Mouse (Mus musculus) cerebellum, adult 2 months (tissue): ENCODE data around the gene Acox3. TPM values are rescaled to one million over a fixed set of nuclear protein-coding genes. Genes with fewer than 3 reads are reported as not detected.

Experiments used
- DNase-seq, 2 experiments: peaks; one replicate each; pipeline ENCODE4 v3.0.0; 2021
- H3K27ac ChIP-seq: fragments of 200-500 bp; 2 replicates; pipeline ENCODE4 v1.5.1; 2012; ENCODE audit warnings: low read length, control low read depth, inconsistent platforms; ENCODE audit not compliant: insufficient read depth
- H3K27me3 ChIP-seq: fragments of 200-500 bp; 2 replicates; pipeline ENCODE4 v1.6.1; 2012; ENCODE audit warnings: inconsistent platforms, mild to moderate bottlenecking, low read length, moderate library complexity; ENCODE audit not compliant: control insufficient read depth, insufficient read depth
- H3K4me1 ChIP-seq: fragments of 200-500 bp; 2 replicates; pipeline ENCODE4 v1.6.1; 2011; ENCODE audit warnings: low read length; ENCODE audit not compliant: control insufficient read depth, insufficient read depth
- H3K4me3 ChIP-seq: fragments of 200-500 bp; replicated peaks from 2 replicates; pipeline ENCODE3; 2011; ENCODE audit warnings: mild to moderate bottlenecking, low read depth, low read length, control low read depth; ENCODE audit not compliant: insufficient read depth
- CTCF ChIP-seq: fragments of 200-500 bp; IDR thresholded peaks from 2 replicates; pipeline ENCODE4 v1.5.1; 2011; ENCODE audit warnings: low read depth, mild to moderate bottlenecking, control low read depth, low read length, moderate library complexity, borderline replicate concordance; ENCODE audit not compliant: insufficient read depth
- POLR2A ChIP-seq: fragments of 200-500 bp; IDR thresholded peaks from 2 replicates; pipeline ENCODE4 v1.6.1; 2011; ENCODE audit warnings: low read length, control low read depth, borderline replicate concordance; ENCODE audit not compliant: insufficient read depth
- WGBS: fragments of 180-500 bp; shearing (Covaris S2); methylation state at CpG from one replicate; pipeline ENCODE4 v1.1.7; 2018; 5-methylcytosine and 5-hydroxymethylcytosine counted together
- polyA plus RNA-seq: library from polyadenylated mRNA; depleted of rRNA; stranded (reverse); fragments of >200 nt; gene quantifications from 2 replicates; pipeline ENCODE4 v1.2.3, GENCODE M21; 2012

The Acox3 gene
- polyA plus RNA-seq, 1 experiment: 33.7 TPM

- peak; percentile 42 to 68 for DNase-seq
- no peak for TF ChIP-seq POLR2A
- TF ChIP-seq CTCF: peak; percentile 99
- H3K27me3 ChIP-seq: no peaks in the 10 kb centered on the region
- H3K4me1 ChIP-seq: no peaks in the 10 kb centered on the region
- WGBS: 21% methylated on average over 4 of the region's 4 CpGs
- no peak overlapping the region for H3K4me3 ChIP-seq
- no peak overlapping the region for H3K27ac ChIP-seq
Measured at GRCm38 (mm10) chr5:35595706-35596105, 12.9 kb downstream of the Acox3 start.

- 82% methylated on average over 18 of the region's 18 CpGs for WGBS
- Histone ChIP-seq H3K4me3 (no peak overlapping the region), H3K27ac (no peak overlapping the region), H3K4me1 (no peaks in the 10 kb centered on the region), H3K27me3 (no peaks in the 10 kb centered on the region)
- TF ChIP-seq POLR2A (no peak), CTCF (no peak)
- DNase-seq: no peak
Measured at GRCm38 (mm10) chr5:35596169-35597160, 13.6 kb downstream of the Acox3 start.

GRCm38 (mm10) chr5:35600233-35600632, 17.4 kb downstream of the Acox3 start:
- 70% methylated on average over 11 of the region's 11 CpGs for WGBS

DNA sequence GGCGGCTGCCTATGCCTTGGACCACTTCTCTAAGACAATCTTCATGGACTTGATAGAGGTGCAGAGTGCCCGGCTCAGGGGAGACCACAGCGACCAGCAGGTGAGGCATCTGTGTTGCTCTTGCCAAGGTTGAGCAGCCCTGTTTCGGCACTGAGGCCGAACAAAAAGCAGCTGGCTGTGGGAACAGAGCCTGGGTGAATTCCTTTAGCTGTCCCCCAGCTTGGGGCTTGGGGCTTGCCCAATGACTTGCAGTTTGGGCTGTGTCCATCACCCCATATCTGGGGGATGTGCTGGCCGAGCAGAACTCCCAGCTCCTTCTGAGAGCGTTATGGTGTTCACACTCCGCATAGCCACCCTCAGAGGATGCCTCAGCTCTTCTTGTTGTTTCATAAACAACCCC, 18.7 kb downstream of the Acox3 start:
- no peaks in the 10 kb centered on the region for H3K27me3 ChIP-seq
- no peak for DNase-seq
- no peaks in the 10 kb centered on the region for H3K4me1 ChIP-seq
- H3K27ac ChIP-seq: no peak overlapping the region
- no peak for TF ChIP-seq CTCF
- no peak for TF ChIP-seq POLR2A
- WGBS: 79% methylated on average over 8 of the region's 8 CpGs
- H3K4me3 ChIP-seq: no peak overlapping the region

More at GRCm38 (mm10) chr5:35600233-35600632, 17.4 kb downstream of the Acox3 start:
- H3K27me3 ChIP-seq: no peaks in the 10 kb centered on the region
- TF ChIP-seq POLR2A: no peak
- TF ChIP-seq CTCF: no peak
- no peaks in the 10 kb centered on the region for H3K4me1 ChIP-seq
- H3K27ac ChIP-seq: no peak overlapping the region
- no peak overlapping the region for H3K4me3 ChIP-seq
- DNase-seq: no peak

DNA sequence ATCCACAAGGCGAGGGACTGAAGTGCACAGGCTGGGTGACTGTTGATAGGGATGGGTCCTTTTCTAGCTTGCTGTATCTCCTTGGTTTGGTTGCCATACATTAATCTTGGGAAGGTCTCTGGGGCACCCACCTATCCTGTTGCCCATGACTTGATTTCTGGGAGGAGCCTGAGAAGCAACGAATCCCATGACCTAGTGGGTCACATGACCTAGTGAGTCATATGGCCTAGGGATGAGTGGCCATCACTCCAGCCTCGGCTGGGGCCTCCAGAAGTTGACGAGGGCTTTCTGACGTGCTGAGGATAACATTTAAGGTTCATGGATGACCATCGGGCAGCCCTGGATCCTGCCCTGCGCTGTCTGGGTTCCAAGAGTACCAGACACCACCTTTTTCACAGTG, 22.5 kb downstream of the Acox3 start:
- H3K27ac ChIP-seq: no peak overlapping the region
- no peak overlapping the region for H3K4me3 ChIP-seq
- no peak for TF ChIP-seq POLR2A
- no peak for TF ChIP-seq CTCF
- H3K27me3 ChIP-seq: no peaks in the 10 kb centered on the region
- 76% methylated on average over 7 of the region's 7 CpGs for WGBS
- no peak for DNase-seq
- no peaks in the 10 kb centered on the region for H3K4me1 ChIP-seq

DNA sequence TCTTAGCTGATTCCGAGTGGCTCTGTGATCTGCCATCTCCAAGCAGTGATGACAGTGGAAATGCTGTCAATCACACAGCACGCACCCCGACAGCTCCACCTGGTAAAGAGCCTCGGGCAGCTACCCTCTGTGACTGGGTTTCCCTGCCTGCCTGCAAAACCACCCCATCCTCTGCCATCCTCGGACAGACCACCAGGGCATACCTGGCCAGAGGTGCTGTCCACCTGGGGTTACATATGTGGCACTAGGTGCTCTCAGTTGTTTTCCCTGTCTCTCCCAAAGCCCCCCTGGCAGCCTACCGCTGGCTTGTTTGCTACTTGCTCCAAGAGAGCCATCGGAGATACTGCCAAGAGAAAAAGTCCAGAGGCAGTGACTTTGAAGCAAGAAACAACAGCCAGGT, 24.0 kb downstream of the Acox3 start:
- WGBS: 87% methylated on average over 7 of the region's 7 CpGs
- Histone ChIP-seq H3K27ac (no peak overlapping the region), H3K4me1 (peaks cover 6% of the 10 kb centered on the region), H3K4me3 (no peak overlapping the region), H3K27me3 (no peaks in the 10 kb centered on the region)
- TF ChIP-seq POLR2A (no peak), CTCF (no peak)
- no peak for DNase-seq

DNA sequence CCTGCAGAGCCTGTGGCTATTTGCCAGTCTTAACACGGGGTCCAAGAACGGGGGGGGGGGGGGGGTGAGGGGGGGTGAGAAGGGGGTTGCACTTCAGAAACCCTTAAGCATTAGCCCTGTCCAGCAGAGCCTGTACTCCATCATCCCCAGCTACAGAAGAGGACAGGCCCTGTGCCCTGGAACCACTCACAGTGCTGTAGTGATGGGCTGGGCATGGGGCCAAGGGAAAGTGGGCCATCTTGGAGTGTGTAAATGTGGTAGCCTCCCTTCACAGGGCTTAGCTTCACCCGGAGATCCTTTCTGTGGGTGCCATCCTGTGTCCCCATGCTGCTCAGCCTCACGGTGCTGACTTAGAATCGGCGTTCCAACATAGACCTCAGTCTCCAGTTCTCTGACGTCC, 24.9 kb downstream of the Acox3 start:
- WGBS: 59% methylated on average over 7 of the region's 7 CpGs

DNA sequence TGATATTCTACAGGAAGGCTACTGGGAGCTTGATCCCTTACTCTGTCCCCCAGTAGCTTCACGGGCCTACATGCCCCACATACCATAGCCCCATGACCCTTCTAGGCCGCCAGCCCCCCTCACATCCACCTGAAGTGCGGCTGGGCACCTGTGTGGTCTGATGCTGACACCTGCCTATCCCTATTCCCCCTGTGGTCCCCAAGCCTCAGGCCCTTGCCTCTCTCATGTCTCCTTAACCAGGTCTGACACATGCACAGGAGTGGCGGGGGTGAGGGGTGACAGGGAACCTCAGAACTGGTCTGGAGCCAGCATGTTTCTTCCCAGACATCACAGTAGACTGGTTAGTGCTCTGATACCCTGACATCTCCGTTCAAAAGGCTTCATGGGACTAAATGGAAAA, 25.7 kb downstream of the Acox3 start:
- Histone ChIP-seq H3K27me3 (no peaks in the 10 kb centered on the region), H3K4me1 (peaks cover 6% of the 10 kb centered on the region), H3K27ac (no peak overlapping the region), H3K4me3 (no peak overlapping the region)
- 58% methylated on average over 5 of the region's 5 CpGs for WGBS
- TF ChIP-seq POLR2A (no peak), CTCF (no peak)
- no peak for DNase-seq

More for the DNA sequence above, 24.9 kb downstream of the Acox3 start:
- H3K4me3 ChIP-seq: no peak overlapping the region
- peaks cover 6% of the 10 kb centered on the region for H3K4me1 ChIP-seq
- peak in 1 of 2 experiments; percentile 28 for DNase-seq
- H3K27ac ChIP-seq: no peak overlapping the region
- no peak for TF ChIP-seq CTCF
- TF ChIP-seq POLR2A: no peak
- no peaks in the 10 kb centered on the region for H3K27me3 ChIP-seq
